Mouse (Mus musculus) large intestine, adult 2 months (tissue): ENCODE measurements around the gene Snx4. TPM values are rescaled to one million over a fixed set of nuclear protein-coding genes. Genes with fewer than 3 reads are reported as not detected.

Source experiments
- DNase-seq: peaks from one replicate; pipeline ENCODE4 v3.0.0-alpha.2; 2012; ENCODE audit warnings: low read depth, low spot score
- WGBS: fragments of 180-500 bp; shearing (Covaris S2); methylation state at CpG from one replicate; pipeline ENCODE4 v1.1.7; 2018; 5-methylcytosine and 5-hydroxymethylcytosine counted together
- polyA plus RNA-seq: library from polyadenylated mRNA; depleted of rRNA; stranded (reverse); fragments of >200 nt; gene quantifications from 2 replicates; pipeline ENCODE4 v1.2.3, GENCODE M21; 2012

The Snx4 gene
- polyA plus RNA-seq, 1 experiment = 15.2 TPM

DNA sequence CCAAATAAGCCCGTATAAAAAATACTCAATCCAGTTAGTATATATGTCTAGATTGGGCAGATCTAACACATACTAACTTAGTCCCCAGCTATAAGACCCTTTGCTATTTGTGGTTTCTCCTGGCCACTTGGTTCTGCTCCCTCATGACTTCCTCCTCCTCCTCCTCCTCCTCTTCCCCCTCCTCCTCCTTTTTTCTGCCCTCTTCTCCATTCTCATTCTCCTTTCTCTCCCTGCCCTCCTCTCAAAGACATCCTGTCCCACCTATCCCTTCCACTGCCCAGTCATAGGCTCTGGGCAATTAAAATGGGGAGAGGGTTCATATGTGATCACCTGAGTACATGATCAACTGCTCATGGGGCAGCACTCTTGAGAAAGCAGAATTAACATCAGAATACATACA lies 10.9 kb downstream of the Snx4 start:
- WGBS = 35% methylated on average over 1 of the region's 1 CpGs
- DNase-seq = no peak

DNA sequence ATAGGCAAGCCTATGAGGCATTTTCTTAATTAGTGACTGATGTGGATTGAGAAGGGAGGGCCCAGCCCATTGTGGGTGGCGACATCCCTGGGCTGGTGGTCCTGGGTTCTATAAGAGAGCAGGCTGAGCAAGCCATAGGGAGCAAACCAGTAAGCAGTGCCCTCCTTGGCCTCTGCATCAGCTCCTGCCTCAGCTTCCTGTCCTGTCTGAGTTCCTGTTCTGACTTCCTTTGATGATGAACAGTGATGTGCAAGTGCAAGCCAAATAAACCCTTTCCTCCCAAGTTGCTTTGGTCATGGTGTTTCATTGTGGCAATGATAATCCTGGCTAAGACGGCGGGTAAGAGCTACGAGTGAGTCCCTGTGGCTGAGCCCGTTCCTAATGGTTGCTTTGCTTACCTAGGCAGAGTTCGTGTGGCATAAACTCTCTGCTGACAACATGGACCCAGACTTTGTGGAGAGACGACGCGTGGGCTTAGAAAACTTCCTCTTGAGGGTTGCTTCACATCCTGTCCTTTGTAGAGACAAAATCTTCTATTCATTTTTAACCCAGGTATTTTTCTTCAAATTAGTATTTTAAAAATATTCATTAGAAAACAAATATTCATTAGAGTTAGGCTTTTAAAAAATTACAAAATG lies 16.5 kb downstream of the Snx4 start:
- DNase-seq = no peak
- WGBS = 86% methylated on average over 9 of the region's 9 CpGs

DNA sequence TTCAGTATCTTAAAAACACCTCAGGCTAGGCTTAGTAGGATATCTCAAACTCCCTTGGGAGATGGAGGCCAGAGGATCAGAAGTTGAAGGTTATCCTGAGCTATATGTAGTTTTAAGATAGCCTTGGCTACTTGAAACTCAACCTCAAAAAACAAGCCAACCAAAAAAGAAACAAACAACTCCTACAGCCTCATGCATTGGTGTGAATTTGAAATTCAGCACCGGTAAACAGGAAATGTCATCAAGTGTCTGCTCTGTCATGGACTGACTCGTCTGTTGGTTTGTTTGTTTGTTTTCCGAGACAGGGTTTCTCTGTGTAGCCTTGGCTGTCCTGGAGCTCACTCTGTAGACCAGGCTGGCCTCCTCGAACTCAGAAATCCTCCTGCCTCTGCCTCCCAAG lies 20.6 kb downstream of the Snx4 start:
- DNase-seq = no peak
- WGBS = 85% methylated on average over 4 of the region's 4 CpGs

DNA sequence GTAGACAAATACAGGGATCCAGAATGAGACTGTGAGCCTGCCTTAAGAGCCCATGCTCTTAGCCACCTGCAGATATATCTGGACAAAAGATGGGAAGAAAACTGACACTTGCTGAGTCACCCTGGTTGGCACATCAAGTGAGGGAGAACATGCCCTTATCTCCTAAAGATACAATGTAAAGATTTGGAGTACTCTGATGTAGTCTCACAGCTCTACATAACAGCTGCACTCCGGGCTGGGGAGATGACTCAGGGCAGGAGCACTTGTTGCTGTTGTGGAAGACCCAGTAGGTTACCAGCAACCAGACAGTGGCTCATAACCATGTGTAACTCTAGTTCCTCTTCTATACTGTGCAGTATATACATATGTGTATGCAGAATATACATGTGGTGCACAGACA lies 31.8 kb downstream of the Snx4 start:
- DNase-seq = no peak
- WGBS = 61% methylated on average over 1 of the region's 1 CpGs

DNA sequence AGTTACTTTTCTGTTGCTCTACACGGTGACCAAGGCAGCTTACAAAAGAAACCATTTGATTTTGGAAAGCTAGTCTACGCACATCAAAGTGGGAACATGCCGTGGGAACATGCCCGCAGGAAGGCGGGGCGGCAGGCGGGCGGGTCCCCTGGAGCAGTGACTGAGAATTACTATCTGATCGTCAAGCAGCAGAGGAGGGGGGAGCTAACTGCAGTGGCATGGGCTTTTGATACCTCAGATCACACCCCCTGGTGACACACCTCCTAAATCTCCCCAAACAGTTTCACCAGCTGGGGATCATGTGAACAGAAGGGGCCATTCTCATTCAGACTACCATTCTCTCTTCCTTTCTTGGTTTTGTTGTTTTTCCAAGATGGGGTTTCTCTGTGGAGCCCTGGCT lies 37.3 kb downstream of the Snx4 start:
- no peak for DNase-seq
- WGBS = 77% methylated on average over 9 of the region's 9 CpGs

DNA sequence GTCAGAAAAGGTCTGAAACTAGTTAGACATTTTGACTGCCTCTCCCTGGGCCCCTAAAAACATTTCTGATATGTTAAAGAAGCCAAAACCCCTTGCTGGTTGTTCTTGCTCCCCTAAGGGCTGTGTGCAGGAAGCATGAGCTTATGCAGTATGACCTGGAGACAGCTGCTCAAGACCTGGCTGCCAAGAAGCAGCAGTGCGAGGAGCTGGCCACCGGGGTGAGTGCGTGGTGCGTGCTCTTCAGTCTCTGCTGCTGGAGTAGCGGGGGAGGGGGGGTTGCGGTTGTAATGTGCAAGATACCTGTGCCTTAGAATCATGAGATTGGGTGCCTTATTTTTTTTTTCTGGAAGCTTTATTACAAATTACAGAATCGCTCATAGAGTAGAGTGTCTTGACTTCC lies 38.7 kb downstream of the Snx4 start:
- 89% methylated on average over 7 of the region's 7 CpGs for WGBS
- no peak for DNase-seq

DNA sequence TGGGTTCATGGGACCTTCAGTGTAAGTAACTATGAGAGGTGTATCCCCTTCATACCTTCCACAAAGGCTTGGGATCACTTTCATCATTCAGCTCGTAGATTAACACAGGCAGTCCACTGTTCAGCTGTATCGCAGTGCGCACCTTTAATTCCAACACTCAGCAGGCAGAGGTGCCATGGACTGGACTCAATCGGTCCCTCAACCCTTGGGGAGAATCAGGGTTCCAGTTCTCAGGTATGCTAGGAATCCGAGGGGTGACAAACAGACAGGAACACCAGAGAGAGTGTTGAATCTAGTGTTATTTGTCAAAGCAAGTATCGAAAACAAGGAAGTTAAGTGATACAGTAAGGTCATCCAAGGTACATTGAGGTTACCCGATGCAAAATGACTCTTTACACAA lies 41.0 kb downstream of the Snx4 start:
- 96% methylated on average over 7 of the region's 7 CpGs for WGBS
- no peak for DNase-seq

DNA sequence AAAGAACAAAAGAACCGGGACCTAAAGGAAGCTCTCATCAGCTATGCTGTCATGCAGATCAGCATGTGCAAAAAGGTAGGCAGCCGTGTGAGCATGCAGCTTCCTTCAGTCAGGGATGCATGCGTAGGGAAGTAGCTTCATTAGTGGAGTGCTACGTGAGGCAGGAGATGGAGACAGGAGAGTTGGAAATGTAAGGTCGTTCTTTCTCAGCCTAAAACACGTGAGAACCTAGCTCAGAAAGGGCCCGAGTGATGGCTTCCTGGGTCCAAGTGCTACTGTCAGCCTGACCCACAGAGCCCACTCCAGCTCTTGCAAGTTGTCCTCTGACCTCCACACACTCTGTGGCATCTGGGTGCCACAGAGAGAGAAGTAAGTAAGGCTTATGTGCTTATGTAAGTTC lies 43.4 kb downstream of the Snx4 start:
- DNase-seq = no peak
- 94% methylated on average over 7 of the region's 7 CpGs for whole genome bisulfite sequencing

DNA sequence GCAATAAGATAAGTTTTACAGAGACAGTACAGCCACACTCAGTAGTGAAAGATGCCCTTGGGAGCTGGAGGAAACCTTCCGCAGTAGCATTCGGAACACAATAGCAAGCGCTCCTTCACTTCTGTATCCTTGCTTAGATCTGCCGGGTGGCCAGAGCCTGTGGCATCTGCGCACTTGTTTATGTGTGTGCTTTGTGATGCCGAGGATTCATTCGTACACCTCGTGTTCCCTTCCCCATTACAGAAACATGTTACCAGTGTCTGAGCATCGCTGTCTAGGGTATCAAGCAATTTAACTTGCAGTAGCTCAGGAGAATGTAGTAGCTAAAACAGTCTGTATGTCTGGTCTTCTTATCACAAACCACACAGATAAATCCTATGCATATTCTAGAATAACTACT lies 44.1 kb downstream of the Snx4 start:
- 97% methylated on average over 9 of the region's 9 CpGs for WGBS
- no peak for DNase-seq

DNA sequence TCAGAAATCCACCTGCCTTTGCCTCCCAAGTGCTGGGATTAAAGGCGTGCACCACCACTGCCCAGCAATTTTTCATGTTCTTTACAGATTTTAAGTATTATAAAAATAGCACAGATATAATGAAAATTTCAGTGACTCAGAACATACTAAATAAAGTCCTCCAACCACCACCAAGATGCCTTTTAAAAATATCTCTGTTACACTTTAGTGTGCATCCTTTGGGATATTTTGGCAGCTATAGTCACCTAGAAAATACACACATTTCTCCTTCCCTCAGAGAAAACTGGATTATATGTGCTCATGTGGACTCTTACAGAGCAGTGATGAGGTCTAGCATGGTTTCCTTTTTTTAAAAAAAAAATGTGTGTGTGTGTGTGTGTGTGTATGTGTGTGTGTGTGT lies 46.3 kb downstream of the Snx4 start:
- 95% methylated on average over 1 of the region's 1 CpGs for WGBS
- DNase-seq = no peak

DNA sequence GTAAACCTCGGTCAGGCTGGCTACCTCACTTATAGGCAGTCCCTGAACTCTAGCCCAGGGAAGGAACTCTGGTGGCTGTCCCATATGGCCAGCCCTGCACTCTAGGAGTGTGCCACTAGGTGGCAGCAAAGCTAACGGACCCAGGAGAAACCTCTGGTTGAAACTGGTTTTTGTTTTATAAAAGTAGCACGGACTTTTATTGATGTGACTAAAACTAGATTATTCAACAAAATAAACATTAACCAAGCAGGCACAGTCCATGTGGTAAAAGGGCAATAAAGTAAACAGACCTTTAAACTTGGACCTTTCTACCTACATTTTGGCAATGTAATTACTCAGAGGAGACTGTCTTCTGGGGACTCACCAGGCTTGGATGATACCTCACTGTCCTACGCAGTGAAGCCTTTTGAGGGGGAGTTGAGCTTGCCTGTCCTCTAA lies 55.4 kb downstream of the Snx4 start:
- 3% methylated on average over 4 of the region's 4 CpGs for WGBS
- peak; percentile 91 for DNase-seq

DNA sequence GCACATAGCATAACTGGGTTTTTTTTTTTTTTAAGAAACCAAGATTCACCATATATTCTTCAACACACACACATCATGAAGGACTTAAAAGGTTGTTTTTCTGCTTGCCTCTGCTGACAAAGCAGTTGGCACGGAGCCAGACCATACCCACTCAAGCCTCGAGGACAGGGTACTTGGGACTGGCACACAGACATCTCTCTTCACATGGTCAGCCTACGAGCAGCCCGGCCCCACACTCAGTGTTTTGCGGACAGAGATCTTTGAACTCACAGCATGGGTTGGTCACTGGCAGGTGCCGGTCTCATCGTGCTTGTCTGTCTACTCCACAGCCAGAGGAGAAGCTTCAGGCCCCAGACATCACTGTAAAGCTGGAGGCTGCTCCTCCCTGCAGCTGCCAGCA lies 56.5 kb downstream of the Snx4 start:
- WGBS = 35% methylated on average over 7 of the region's 7 CpGs
- no peak for DNase-seq

DNA sequence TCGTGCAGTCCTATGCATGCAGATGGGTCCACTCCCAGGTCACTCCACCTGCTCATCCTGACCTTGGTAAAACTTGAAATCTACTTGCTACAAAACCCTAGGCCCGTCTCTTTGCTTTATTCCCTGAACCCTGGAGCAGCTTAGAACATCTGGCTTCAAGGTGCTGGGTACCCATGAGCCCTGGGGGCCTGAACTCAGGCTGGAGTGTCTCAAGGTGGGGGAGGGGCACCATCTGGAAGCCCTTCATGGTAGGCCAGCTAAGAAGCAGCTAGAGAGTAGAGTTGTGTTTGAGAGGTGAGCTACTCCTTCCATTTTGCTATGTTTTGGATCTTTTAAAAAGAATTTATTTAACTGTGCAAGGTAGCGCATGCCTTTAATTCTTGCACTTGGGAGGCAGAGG lies 57.8 kb downstream of the Snx4 start:
- DNase-seq = no peak
- 88% methylated on average over 3 of the region's 3 CpGs for WGBS

DNA sequence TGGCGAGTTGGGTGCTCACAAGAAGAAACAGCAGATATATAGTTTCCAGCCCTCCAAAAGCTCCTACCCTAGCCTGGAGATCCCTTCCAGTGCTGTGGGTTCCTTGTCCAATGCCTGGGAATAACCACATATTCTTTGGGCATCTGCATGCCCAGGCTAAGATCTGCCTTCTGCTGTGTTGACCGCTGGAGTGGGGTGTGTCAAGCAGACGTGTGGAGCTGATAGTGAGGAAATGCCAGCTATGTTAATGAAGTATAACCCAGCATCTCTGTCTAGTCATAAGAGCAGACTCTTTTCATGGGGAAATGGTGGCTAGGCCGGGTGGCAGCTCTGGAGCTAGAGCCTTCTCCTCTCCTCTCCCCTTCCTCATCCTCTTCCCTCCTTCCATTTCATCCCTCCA lies 64.4 kb downstream of the Snx4 start:
- no peak for DNase-seq
- 88% methylated on average over 4 of the region's 4 CpGs for WGBS

DNA sequence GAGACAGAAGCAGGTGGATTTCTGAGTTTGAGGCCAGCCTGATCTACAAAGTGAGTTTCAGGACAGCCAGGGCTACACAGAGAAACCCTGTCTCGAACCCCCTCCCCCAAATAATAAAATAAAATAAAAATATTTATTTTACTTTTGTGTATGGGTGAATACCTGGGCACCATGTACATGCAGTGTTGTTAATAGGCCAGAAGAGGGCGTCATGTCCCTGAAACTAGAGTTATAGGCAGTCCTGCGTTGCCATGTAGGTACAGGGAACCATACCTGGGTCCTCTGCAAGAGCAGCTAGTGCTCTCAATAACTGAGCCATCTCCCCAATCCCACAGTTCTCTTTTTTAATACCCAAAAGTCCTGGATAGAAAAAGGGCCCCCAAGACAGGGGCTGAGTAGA lies 66.4 kb downstream of the Snx4 start:
- no peak for DNase-seq
- WGBS = 73% methylated on average over 3 of the region's 3 CpGs

DNA sequence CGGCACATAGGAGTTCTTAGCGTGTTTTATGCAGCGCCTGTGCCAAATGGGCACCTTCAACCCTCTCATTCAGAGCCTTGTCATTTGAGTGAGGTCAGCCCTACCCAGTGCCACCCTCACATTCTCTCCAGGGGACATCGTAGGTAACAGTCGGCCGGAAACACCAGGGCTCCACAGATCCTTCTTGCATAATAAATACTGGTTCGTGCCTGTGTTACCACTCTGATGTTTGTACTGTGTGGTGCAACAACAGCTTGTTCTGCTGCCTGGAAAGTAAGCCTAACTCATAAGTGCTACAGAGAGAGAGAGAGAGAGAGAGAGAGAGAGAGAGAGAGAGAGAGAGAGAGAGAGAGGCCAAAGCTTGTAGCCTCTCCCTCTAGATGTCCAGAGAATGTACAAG lies 66.8 kb downstream of the Snx4 start:
- DNase-seq = no peak
- 84% methylated on average over 7 of the region's 7 CpGs for WGBS

DNA sequence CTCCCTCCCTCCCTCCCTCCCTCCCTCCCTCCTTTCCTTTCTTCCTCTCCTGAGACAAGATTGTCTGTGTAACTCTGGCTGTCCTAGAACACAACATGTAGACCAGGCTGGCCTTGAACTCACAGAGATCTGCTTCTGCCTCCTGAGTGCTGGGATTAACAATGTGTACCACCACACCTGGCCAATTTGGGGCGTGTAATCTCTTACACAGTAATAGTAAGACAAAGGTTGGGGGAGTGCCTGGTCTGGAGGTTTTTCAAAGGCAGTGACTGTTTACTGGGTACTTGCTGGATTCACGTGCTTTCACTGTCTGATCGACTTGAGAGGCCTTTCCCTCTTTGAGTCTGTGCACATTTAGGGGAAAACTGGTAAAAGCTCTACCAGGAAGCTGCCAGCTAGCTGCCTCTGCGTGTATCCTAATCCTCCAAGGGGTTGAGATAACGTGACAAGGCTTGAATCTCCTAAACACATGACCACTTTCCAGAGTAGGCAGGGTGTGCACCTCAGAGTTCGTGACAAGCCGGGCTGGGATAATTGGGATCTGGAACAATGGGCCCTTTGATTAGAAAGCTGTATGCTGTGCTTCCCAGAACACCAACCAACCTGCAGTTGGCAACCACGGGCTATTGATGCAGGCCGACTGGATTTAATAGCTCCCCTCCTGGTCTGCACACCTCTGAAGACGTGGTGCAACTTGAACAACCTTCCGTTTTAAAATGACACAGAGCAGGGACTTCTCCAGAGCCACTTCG lies 74.6 kb downstream of the Snx4 start:
- no peak for DNase-seq
- 29% methylated on average over 12 of the region's 12 CpGs for WGBS

DNA sequence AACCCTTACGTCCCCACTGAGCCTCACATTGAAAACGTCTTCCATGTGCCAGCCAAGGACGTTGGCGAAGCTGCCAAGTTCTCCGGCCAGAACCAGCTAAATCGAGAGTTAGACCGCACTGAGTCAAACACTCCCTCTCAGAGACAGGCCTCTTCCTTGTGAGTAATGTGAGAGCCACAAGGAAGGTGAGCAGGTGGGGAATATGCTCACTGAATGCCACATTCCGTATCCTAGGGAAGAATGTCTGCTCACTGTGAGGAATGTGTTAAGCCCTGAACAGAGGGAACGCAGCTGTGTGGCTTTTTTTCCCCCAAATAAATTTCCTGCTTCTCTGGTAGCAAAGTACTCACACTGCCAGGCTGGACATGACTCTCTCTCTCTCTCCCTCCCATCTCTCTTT lies 75.3 kb downstream of the Snx4 start:
- WGBS = 27% methylated on average over 9 of the region's 9 CpGs
- DNase-seq = no peak

DNA sequence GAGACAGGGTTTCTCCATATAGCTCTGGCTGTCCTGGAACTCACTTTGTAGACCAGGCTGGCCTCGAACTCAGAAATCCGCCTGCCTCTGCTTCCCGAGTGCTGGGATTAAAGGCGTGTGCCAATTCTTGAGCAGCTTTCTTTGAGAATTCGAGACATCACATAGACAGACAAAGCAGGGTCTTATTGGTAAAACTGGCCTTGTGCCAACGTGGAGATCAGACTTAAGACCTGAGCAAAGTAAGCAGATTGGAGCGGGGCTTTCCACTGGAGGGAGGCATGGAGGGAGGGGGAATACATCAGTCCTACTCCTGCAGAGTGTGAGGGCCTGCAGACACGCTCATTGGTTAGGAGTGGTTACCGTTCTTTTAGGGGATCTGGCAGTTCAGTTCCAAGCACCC lies 75.9 kb downstream of the Snx4 start:
- no peak for DNase-seq
- WGBS = 83% methylated on average over 9 of the region's 9 CpGs

DNA sequence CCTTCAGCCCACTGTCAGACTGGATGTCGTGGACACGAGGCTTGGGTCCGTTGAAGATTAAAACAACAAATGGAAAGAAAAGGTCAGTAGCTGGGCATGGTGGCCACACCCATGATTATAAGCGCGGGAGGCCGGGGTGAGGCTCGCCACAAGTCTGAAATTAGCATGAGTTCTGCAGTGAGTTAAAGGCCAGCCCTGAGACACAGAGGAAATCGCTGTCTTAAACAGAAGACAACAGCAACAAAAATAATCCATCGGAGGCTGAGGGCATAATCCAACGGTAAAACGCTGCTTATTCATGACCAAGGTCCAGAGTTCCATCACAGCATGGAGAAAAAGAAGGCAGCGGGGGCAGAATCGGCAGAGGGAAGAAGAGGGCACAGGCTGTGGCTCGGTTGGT lies 81.8 kb downstream of the Snx4 start:
- WGBS = 56% methylated on average over 14 of the region's 14 CpGs
- no peak for DNase-seq

DNA sequence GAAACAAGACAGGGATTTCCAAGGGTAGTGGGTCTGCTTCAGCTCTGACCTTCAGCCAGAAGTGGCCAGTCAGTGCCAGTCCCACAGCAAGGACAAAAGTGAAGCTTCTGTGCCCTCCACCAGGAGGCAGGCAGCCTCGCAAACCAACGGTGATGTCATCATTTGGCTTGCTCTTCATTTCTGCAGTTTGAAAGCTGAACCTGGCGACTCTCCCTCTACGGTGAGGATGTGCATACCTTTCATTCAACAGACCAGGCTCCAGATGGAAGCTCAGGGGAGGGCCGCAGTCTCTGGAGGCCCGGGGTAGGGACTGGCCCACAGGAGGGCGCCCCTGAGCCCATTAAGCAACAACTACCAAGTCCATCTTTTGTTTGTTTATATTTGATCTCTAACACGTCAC lies 85.9 kb downstream of the Snx4 start:
- DNase-seq = peak; percentile 42
- under 1% methylated on average over 8 of the region's 8 CpGs for WGBS

DNA sequence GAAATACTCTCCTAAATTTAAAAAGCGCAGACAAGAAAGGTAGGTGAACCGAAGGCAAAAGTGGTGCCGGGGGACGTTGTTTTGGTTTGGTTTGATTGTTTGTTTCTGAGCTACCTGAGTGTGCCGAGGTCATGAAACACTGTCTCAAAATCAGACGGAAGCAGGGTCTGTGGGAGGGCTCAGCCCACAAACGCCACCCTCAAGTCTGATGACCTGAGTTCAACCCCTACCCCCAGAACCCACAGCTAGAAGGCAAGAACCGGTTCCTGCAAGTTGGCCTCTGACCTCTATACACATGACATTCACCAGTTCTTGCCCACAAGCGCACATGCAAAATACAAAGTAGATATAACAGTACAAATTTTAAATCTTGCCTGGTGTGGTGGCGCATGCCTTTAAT lies 86.4 kb downstream of the Snx4 start:
- WGBS = 60% methylated on average over 10 of the region's 10 CpGs

More for the DNA sequence above, 86.4 kb downstream of the Snx4 start:
- DNase-seq = no peak
